Mouse (Mus musculus): ENCODE data around the gene Cdca7l. TPM values are rescaled to one million over a fixed set of nuclear protein-coding genes. Genes with fewer than 3 reads are reported as not detected.

The Cdca7l gene
- total and polyA plus RNA-seq, 3 experiments, result 30.6 to 56.6 (median 55.1) TPM

DNA sequence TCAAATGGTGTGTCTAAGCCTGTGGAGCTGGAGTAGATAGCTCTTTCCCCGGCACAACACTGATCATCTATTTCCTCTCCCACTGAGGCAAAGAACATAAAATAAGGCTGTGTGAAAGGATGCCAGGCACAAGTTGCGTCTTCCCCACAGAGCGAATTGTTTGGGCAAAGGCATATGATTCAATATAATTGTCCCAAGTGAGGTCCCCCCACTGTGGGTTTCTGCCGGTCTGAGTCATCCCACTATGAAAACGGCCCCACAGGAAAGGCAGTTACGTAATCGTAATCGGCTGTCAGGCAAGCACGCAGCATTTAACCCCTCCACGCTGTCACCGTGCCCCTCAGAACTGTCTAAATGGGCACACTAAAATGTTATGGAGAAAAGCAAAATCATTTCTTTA lies 6.0 kb downstream of the Cdca7l start:
- Histone ChIP-seq H3K79me2 (replicated peaks; ENCODE audit: control insufficient read depth, extremely low read depth, insufficient read depth, poor library complexity, severe bottlenecking) (no peaks in the 10 kb centered on the region), H3K36me3 (replicated peaks in 1 of 2; ENCODE audit: control insufficient read depth in 1 of 2, insufficient read depth in 1 of 2, low read length in 1 of 2) (no peaks in the 10 kb centered on the region), H3K4me3 (replicated peaks in 1 of 3; ENCODE audit: low read depth in 2 of 3, low read length in 2 of 3, poor library complexity in 1 of 3) (no peak overlapping the region), H3K9me3 (replicated peaks; ENCODE audit: low read length) (no peaks in the 10 kb centered on the region), H3K27ac (ENCODE audit: insufficient read depth, low read depth) (no peak overlapping the region), H3K9ac (ENCODE audit: insufficient read depth, low read depth) (no peak overlapping the region), H3K4me1 (ENCODE audit: control insufficient read depth in 1 of 2, insufficient read depth in 2 of 2) (peaks cover 2% of the 10 kb centered on the region in 2 experiments; a peak in 2 of 4 replicates), H3K4me2 (ENCODE audit: insufficient read depth, low read depth, poor library complexity, severe bottlenecking) (no peak overlapping the region), H3K27me3 (replicated peaks) (no peaks in the 10 kb centered on the region)
- dilution Hi-C loops (cut with MboI; ENCODE audit: extremely low pct_ligation_motif_present, extremely low pct_unique_long_range_greater_than_20kb, low sequenced_read_pairs), result no loop called here
- no peak for DNase-seq (ENCODE audit: extremely low read depth)
- TF ChIP-seq CHD2 (IDR thresholded peaks at IDR 0.05; ENCODE audit: low read length) (no peak), USF2 (conservative IDR thresholded peaks at IDR 0.05; ENCODE audit: low read depth, low read length) (no peak), MXI1 (IDR thresholded peaks at IDR 0.05; ENCODE audit: low read depth, low read length) (no peak), ZMIZ1 (IDR thresholded peaks at IDR 0.05; ENCODE audit: low read depth, low read length) (no peak), SIN3A (IDR thresholded peaks at IDR 0.05; ENCODE audit: low read length) (no peak), MYC (IDR thresholded peaks at IDR 0.05; ENCODE audit: low read depth, low read length) (no peak), E2F4 (IDR thresholded peaks at IDR 0.05; ENCODE audit: insufficient replicate concordance, low read depth, low read length) (no peak), ZKSCAN1 (IDR thresholded peaks at IDR 0.05; ENCODE audit: borderline replicate concordance, low read depth, low read length) (no peak), JUND (conservative IDR thresholded peaks at IDR 0.05; ENCODE audit: low read depth, low read length) (no peak), TCF12 (IDR thresholded peaks at IDR 0.05; ENCODE audit: low read depth, low read length) (no peak), UBTF (IDR thresholded peaks at IDR 0.05; ENCODE audit: low read depth, low read length) (no peak), KAT2A (IDR thresholded peaks at IDR 0.05; ENCODE audit: insufficient replicate concordance, low read length) (no peak), IRF4 (IDR thresholded peaks at IDR 0.05; ENCODE audit: low read depth, low read length) (no peak), BHLHE40 (IDR thresholded peaks at IDR 0.05; ENCODE audit: low read depth, low read length) (no peak), GABPA (IDR thresholded peaks at IDR 0.05; ENCODE audit: insufficient replicate concordance, low read depth, low read length) (no peak), ZC3H11A (IDR thresholded peaks at IDR 0.05; ENCODE audit: low read depth, low read length) (no peak)
- in situ Hi-C loops (cut with MboI; ENCODE audit: low pct_ligation_motif_present, low pct_unique_long_range_greater_than_20kb, low sequenced_read_pairs), result loop anchor here (25.0 kb wide), 1 partner anchor 177 kb away; no protein-coding TSS in a partner anchor

- Histone ChIP-seq H3K4me1 (ENCODE audit: control insufficient read depth in 1 of 2, insufficient read depth in 2 of 2) (peaks cover 3 to 6% of the 10 kb centered on the region in 2 experiments; a peak in 2 of 4 replicates), H3K36me3 (replicated peaks in 1 of 2; ENCODE audit: control insufficient read depth in 1 of 2, insufficient read depth in 1 of 2, low read length in 1 of 2) (no peaks in the 10 kb centered on the region), H3K79me2 (replicated peaks; ENCODE audit: control insufficient read depth, extremely low read depth, insufficient read depth, poor library complexity, severe bottlenecking) (no peaks in the 10 kb centered on the region), H3K4me2 (ENCODE audit: insufficient read depth, low read depth, poor library complexity, severe bottlenecking) (no peak overlapping the region), H3K9me3 (replicated peaks; ENCODE audit: low read length) (no peaks in the 10 kb centered on the region), H3K27ac (ENCODE audit: insufficient read depth, low read depth) (no peak overlapping the region), H3K4me3 (replicated peaks in 1 of 3; ENCODE audit: low read depth in 2 of 3, low read length in 2 of 3, poor library complexity in 1 of 3) (no peak overlapping the region), H3K27me3 (replicated peaks) (no peaks in the 10 kb centered on the region), H3K9ac (ENCODE audit: insufficient read depth, low read depth) (no peak overlapping the region)
- in situ Hi-C loops (cut with MboI; ENCODE audit: low pct_ligation_motif_present, low pct_unique_long_range_greater_than_20kb, low sequenced_read_pairs) (loop anchor here (25.0 kb wide), 1 partner anchor 167 kb away; no protein-coding TSS in a partner anchor), dilution Hi-C loops (cut with MboI; ENCODE audit: extremely low pct_ligation_motif_present, extremely low pct_unique_long_range_greater_than_20kb, low sequenced_read_pairs) (no loop called here)
- TF ChIP-seq RAD21 (IDR thresholded peaks at IDR 0.05; ENCODE audit: low read depth, low read length), result peak; percentile 86
- peak; percentile 56 for TF ChIP-seq SMC3 (IDR thresholded peaks at IDR 0.05; ENCODE audit: low read depth, low read length)
- TF ChIP-seq EP300 (IDR thresholded peaks at IDR 0.05; ENCODE audit: low read length), result no peak
- peak; percentile 40 to 85 for TF ChIP-seq CTCF (conservative IDR thresholded peaks at IDR 0.05 in 1 of 2, IDR thresholded peaks at IDR 0.05 in 1 of 2; ENCODE audit: low read depth in 2 of 2, low read length in 2 of 2)
- peak; percentile 55 for DNase-seq (ENCODE audit: extremely low read depth)
Observed at GRCm38 (mm10) chr12:117820138-117820858, 16.2 kb downstream of the Cdca7l start.
